Mouse (Mus musculus): Measurements from ENCODE around the gene Nxf3.

- TF ChIP-seq CTCF (IDR thresholded peaks at IDR 0.05; ENCODE audit: low read depth) (no peak), EP300 (IDR thresholded peaks at IDR 0.05; ENCODE audit: low read depth) (no peak)
Observed at GRCm38 (mm10) chrX:136060698-136061097, 24.4 kb downstream of the Nxf3 start.

Data from heart, postnatal 0 days (tissue).